Mouse (Mus musculus) kidney, postnatal 36 days (tissue): Measurements from ENCODE around the gene Glod4.

Source experiments
- DNase-seq, 2 experiments: peaks; one replicate each; pipeline ENCODE4 v3.0.0; 2021 to 2022; ENCODE audit warnings: mixed read lengths in 2 of 2

Glod4 gene

DNA sequence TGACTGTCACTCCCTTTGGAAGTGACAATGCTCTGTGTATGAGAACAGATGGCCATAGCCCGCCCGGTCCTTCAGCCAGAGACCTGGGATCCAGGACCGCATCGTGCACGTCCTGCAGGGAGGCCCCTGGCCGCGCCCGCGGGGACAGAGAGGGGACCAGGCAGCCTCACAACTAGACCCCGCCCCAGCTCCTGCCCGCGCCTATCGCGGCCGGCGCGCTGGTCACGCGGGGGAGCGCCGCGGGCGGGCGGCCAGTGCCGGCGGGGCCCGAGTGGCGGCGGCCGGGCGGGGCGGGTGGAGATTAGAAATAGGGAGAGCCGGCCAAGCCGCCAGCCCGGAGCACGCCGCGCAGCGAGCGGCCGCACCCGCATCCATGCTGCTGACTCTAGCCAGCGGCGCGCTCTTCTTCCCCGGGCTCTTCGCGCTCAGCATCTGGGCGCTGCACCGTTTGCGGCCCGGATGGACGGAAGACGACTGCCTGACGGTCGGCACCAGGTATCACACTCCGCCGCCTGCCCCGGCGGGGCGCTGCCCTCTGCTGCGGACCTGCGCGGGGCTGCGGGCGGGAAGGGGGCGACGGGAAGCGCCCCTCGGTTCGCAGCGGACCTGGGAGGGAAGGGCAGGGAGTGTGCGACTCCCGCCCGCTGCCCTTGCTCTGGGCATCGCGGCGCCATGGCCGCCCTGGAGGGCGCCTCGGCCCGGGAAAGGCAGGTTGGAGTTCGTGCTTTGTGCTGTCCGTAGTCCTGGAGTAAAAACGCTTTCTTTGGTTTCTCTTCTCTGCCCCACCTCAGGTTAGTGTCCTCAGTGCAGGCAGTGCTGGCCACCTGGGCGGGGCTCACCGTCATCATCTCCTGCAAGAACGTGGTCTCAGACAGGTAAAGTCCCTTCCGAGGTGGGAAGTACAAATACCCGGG lies 41.5 kb downstream of the Glod4 start:
- DNase-seq: peak; percentile 86 to 93

DNA sequence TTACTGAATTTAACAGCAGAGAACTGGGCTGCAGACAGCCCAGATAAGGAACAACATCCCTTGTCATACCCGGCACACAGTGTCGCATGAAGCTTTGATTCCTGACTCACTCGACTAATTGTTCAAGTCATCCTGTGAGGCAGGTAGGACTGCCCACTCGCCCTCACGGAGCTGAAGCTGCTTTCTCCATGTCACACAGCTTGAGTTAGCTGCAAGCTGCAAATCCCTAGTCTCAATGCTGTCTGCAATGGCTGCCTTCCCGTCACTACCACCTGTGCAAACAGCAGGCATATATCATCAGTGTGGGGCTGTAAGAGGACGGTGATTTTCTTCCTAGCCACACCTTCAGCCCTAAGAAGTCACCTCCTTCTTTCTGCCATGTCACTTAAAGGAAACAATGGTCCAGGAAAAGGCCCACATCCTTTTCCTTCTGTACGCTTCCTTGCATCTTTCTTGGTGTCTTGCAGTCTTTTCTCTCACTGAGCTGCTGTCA lies 46.5 kb downstream of the Glod4 start:
- DNase-seq: no peak

DNA sequence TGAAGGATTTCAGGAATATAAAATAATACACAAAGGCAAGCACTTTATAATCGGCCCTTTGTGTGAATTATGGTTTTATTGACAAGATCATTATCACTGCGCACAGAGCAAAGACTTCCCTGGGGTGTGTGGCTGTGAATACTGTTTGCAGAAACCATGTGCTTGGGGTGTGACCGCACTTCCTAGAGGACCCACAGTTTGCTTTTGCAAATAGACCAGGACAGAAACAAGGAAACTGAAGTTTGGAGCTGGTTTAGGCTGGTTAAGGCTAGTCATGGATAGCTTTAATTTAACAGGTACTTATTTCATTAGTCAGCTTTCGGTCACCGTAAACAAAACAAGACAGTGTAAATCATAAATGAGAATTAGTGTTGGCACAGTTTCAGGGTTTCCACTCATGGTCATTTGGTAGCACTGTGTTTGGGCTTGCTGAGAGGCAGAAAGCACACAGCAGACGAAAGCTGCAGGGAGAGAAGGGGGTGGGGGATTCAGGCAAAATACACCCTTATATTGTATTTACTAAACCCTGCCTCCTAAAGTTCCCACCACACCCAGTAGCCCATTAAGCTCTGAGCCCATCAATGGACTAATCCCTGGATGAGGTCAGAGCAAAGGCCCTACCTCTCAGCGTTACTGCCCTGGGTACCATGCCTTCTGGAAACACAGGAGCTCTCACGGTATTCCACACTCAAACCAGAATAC lies 47.1 kb downstream of the Glod4 start:
- peak in 1 of 2 experiments; percentile 29 for DNase-seq

DNA sequence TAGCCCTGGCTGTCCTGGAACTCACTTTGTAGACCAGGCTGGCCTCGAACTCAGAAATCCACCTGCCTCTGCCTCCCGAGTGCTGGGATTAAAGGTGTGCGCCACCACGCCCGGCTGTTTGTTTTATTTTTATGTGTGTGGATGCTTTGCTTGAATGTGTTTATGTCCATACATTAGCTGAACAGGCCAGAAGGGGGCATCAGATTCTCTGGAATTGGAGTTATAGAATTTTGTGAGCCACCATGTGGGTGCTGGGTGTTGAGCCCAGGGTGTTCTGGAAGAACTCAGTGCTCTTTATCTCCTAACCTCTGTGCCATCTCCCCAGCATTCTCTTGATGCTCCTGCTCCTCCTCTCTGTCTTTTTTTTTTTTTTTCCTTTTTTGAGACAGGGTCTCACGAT lies 56.6 kb downstream of the Glod4 start:
- no peak for DNase-seq

- DNase-seq: no peak
Measured at GRCm38 (mm10) chr11:76183745-76184144, 59.8 kb downstream of the Glod4 start.

GRCm38 (mm10) chr11:76180146-76180540 lies 63.4 kb downstream of the Glod4 start:
- no peak for DNase-seq

GRCm38 (mm10) chr11:76179495-76180145 lies 63.9 kb downstream of the Glod4 start, which contains the start of the genes Vps53 and Fam57a:
Gene Vps53, minus strand, starts transcription at chr11:76179647.
Gene Fam57a, plus strand, starts transcription at chr11:76179671.
- peak; percentile 96 for DNase-seq

GRCm38 (mm10) chr11:76178726-76179494 lies 64.6 kb downstream of the Glod4 start:
- peak; percentile 40 to 67 for DNase-seq

DNA sequence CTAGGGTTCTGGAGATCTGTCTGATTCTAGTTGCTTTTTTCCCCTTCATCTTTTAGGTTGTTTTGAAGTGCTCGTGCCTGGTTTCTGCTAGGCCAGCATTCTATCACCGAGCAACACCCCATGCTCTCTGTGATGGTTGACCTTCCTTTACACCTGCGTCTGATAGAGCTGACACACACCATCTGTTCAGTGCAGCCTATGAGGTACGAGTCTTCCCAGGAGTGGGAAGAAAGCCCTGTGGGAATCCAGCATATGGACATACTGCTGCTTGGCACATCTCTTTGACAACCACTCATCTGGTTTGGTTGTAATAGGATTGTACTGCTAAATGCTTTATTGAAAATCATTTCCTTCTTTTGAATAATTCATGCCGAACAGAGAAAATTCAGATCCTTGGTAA lies 73.3 kb downstream of the Glod4 start:
- DNase-seq: no peak

GRCm38 (mm10) chr11:76168976-76169375 lies 74.5 kb downstream of the Glod4 start:
- peak; percentile 82 to 88 for DNase-seq

DNA sequence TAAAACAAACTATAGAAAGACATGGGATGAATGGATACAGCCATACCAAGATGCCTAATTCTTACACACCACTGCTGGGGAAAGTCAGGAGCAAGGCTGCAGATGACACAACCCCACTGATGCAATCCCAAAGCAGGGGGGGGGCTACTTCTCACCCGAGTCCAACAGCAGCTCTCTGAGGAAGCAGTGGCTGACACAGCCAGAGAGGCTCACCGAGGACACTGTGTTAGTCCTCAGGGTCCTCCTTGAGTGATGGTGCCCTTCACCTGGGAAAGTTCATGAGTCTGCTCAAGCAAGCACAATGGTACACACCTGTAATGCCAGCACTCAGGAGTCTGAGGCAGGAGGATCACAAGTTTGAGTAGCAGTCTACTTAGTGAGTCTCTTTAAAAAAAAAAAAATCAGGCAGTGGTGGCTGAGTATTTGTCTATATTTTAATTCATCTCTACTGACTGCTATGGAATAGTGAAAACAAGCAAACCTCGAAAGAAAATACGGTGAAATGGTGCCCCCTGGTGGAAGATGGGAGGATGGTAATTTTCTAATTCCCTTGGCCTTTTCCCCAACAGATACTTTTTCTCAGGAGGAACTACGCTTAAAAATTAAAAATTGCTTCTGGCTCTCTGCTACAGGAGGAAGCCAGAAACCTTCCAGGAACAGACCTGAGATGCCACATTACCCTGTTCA lies 76.3 kb downstream of the Glod4 start:
- DNase-seq: peak; percentile 70 to 85

DNA sequence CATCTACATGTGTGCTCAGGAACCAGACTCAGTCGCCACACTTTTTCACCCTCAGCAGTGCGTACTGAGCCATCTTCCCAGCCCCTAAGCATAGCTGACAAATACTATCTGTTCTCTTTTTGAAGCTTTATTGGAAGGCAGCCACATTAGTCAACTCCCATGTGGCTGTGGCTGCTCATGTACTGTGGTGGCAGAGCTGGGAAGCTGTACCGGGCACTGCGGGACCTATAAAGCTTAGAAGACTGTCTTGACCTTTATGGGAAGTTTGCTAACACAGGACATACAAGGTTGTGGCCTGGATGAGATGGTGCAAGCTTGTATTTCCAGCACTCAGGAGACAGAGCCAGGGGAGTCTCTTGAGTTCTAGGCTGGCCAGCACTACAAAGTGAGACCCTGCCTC lies 76.9 kb downstream of the Glod4 start:
- peak in 1 of 2 experiments; percentile 26 for DNase-seq

DNA sequence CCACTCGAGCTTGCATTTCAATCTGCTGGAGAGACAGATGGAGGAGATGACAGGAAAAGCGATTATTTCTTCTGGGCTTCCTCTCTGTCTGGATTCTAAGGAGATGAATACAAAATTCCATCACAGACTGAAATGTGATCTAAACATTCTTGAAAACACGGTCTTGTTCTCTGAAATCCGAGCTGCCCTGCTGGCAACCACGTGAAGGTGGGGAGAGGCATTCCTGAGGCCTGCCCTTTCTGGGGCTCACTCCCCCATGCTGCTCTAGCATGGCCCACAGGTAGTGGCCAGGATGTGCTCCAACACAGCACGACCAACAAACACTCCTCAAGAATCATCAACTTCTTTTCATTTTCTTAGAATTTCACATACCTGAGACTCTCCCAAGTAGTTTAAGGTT lies 83.3 kb downstream of the Glod4 start:
- DNase-seq: no peak

DNA sequence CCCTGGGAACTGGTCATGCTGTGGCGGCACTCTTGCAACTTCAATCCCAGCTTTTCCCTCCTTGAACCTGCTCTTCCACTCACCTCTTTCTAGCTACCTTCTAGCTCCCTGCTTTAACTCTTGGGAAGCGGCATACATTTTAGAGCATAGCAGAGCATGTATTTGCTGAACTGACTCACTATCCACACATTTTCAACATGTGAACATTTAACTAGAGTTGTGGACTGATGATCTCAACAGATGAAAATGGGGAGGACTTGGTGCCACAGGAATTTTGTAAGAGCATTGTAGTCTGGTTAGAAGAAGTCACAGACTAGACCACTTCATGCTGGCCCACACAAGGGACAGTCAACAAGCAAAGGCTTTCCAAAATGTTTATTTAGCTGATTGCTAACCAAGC lies 85.2 kb downstream of the Glod4 start:
- DNase-seq: no peak

DNA sequence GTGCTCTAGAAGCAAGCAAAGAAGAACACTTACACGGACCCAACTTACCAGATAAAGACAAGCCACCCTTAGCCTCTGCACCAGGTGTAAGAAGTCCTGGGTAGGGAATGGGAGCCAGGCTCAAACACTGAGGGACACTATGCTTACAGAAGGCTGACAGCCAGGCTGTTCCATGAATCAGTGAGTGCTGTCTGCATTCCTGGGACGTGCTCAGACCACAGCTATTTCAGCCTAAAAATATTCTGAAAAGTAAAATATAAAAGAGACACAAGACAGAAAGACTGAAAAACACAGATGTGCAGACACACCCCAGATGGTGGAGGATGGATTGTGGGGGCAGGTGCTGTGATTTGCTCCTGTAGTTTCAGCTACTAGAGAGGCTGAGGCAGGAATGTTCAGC lies 88.7 kb downstream of the Glod4 start:
- DNase-seq: no peak

DNA sequence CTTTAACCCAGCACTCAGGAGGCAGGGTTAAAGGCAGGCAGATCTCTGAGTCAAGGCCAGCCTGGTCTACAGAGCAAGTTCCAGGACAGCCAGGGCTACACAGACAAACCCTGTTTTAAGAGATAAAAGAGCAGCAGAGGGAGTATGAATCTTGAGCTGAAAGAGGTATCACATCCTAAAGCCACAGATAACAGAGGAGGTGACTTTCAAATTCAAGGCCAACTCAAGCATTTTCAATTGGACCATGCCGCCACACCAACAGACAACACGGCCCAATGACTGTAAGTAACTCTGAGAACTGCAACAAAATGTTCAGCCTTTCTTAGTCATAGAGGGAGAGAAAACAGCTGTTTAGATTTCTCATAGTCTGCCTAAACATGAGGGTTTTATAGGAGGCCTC lies 89.3 kb downstream of the Glod4 start:
- DNase-seq: no peak

- DNase-seq: no peak
Measured at GRCm38 (mm10) chr11:76153236-76153951, 90.1 kb downstream of the Glod4 start.

DNA sequence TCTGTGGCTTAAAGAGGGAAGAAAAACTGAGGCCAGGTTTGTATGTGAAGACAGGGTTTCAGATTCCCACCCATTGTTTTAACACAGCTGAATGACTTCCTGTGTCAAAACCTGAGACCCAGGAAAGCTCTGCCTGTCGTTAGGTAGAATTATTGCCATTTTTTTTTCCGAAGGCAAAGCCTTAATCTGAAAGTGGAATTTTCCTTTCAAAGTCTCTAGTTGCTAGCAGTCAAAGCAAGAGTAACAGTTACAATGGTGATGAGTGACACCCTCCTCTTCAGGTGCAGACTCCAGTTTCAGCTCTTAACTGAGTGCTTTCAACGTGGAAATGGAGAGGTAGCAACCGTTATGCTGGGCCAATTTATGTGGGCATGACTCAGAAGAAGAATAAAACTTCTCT lies 92.5 kb downstream of the Glod4 start:
- DNase-seq: no peak

DNA sequence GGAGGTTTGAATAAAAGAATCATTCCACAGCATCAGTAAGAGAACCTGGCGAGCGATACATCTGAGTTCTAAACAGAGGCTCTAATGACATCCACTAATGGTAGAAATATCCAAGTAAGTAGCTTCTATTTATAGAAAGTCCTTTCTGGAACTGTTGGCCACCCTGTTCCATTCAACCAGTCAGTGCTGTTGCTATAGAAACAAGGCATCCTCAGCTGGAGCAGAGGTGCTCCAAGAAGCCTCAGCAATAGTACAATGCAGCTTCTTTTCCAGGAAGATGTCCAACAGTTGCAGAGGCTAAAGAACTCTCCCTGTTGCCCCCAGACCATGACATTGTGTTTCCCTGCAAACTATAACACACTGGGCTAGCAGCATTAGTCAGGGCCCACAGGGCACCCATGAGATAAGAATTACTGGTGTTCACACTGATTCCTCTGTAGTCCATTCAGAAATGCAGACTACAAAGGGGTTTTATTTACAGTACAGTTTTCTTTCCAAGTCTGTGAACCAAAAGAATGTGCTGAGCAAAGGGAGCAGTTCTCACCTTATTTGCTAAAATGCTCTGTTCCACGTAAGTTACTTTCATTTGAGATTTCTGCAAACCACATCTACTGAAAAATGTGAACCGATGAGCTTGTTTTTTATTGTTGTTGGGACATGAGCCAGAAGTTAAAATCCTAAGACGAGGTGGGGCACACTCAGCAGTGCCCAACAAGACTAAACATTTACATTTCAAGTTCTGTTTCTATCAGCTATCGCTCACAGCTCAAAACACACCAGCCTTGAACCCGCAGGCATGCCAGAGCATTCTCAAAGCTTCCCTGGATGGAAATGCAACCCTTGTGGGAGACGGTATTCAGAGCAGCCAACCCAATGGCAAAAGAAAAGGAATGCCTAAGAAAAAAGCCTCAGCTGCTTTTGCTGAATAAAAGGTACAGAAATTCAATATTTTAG lies 95.2 kb downstream of the Glod4 start:
- DNase-seq: peak in 1 of 2 experiments; percentile 19
